Mouse (Mus musculus): ENCODE measurements around the gene Cyp27b1. TPM values are rescaled to one million over a fixed set of nuclear protein-coding genes. Genes with fewer than 3 reads are reported as not detected.
A peak's percentile ranks its signal among the peaks of the same experiment; 100 is the strongest.

Gene Cyp27b1
- polyA plus RNA-seq, 1 experiment from 2014 or later, result 0.23 TPM

GRCm38 (mm10) chr10:127063239-127063872, 15.3 kb downstream of the Cyp27b1 start, which contains the start of gene Cdk4:
TSS of gene Cdk4 (plus strand) at chr10:127063534.
- Histone ChIP-seq H3K27ac (ENCODE audit: low read depth, low read length) (peak within 1 kb of the TSS; percentile 84), H3K36me3 (ENCODE audit: control insufficient read depth, insufficient read depth, low read length) (peaks cover 31% of the 10 kb centered on the region), H3K4me3 (ENCODE audit: low read depth, low read length) (peak within 1 kb of the TSS; percentile 88), H3K27me3 (ENCODE audit: control insufficient read depth, insufficient read depth, low read length) (no peaks in the 10 kb centered on the region), H3K4me1 (replicated peaks; ENCODE audit: control insufficient read depth, insufficient read depth, low read length) (peaks cover 8% of the 10 kb centered on the region; the same call in 1 of the 2 replicates), H3K9me3 (ENCODE audit: control insufficient read depth, low read length) (no peaks in the 10 kb centered on the region), H3K4me2 (ENCODE audit: low read depth, low read length, severe bottlenecking) (peak within 1 kb of the TSS; percentile 86), H3K9ac (ENCODE audit: low read length) (peak within 1 kb of the TSS; percentile 99)
- 0% methylated on average over 46 of the region's 46 CpGs for WGBS
- DNase-seq (ENCODE audit: low spot score) (peak; percentile 100), ATAC-seq (replicated peaks; ENCODE audit: low FRiP score) (peak; percentile 92)

- peak; percentile 75 for DNase-seq (ENCODE audit: low spot score)
- Histone ChIP-seq H3K9ac (ENCODE audit: low read length) (peak overlapping the region; percentile 99), H3K27ac (ENCODE audit: low read depth, low read length) (peak overlapping the region; percentile 84), H3K9me3 (ENCODE audit: control insufficient read depth, low read length) (no peaks in the 10 kb centered on the region), H3K4me3 (ENCODE audit: low read depth, low read length) (peak overlapping the region; percentile 88), H3K36me3 (ENCODE audit: control insufficient read depth, insufficient read depth, low read length) (peaks cover 31% of the 10 kb centered on the region), H3K4me1 (replicated peaks; ENCODE audit: control insufficient read depth, insufficient read depth, low read length) (peaks cover 15% of the 10 kb centered on the region; the same call in 1 of the 2 replicates), H3K27me3 (ENCODE audit: control insufficient read depth, insufficient read depth, low read length) (no peaks in the 10 kb centered on the region), H3K4me2 (ENCODE audit: low read depth, low read length, severe bottlenecking) (peak overlapping the region; percentile 86)
- 0 out of 2 replicates have a peak, but pooled peaks have one; percentile 1 for ATAC-seq (replicated peaks; ENCODE audit: low FRiP score)
- 14% methylated on average over 37 of the region's 37 CpGs for WGBS
Observed at GRCm38 (mm10) chr10:127063913-127064870, 16.1 kb downstream of the Cyp27b1 start.

- 91% methylated on average over 9 of the region's 9 CpGs for WGBS
- Histone ChIP-seq H3K4me1 (replicated peaks; ENCODE audit: control insufficient read depth, insufficient read depth, low read length) (peaks cover 17% of the 10 kb centered on the region; the same call in 1 of the 2 replicates), H3K27me3 (ENCODE audit: control insufficient read depth, insufficient read depth, low read length) (no peaks in the 10 kb centered on the region), H3K9me3 (ENCODE audit: control insufficient read depth, low read length) (no peaks in the 10 kb centered on the region), H3K27ac (ENCODE audit: low read depth, low read length) (no peak overlapping the region), H3K4me2 (ENCODE audit: low read depth, low read length, severe bottlenecking) (no peak overlapping the region), H3K36me3 (ENCODE audit: control insufficient read depth, insufficient read depth, low read length) (peaks cover 31% of the 10 kb centered on the region), H3K9ac (ENCODE audit: low read length) (no peak overlapping the region), H3K4me3 (ENCODE audit: low read depth, low read length) (no peak overlapping the region)
- DNase-seq (ENCODE audit: low spot score) (no peak), ATAC-seq (replicated peaks; ENCODE audit: low FRiP score) (no peak)
Observed at GRCm38 (mm10) chr10:127065981-127066380, 17.9 kb downstream of the Cyp27b1 start.

GRCm38 (mm10) chr10:127066519-127067018, 18.5 kb downstream of the Cyp27b1 start:
- Histone ChIP-seq H3K4me1 (replicated peaks; ENCODE audit: control insufficient read depth, insufficient read depth, low read length) (peaks cover 13% of the 10 kb centered on the region; the same call in 1 of the 2 replicates), H3K27ac (ENCODE audit: low read depth, low read length) (no peak overlapping the region), H3K27me3 (ENCODE audit: control insufficient read depth, insufficient read depth, low read length) (no peaks in the 10 kb centered on the region), H3K9me3 (ENCODE audit: control insufficient read depth, low read length) (no peaks in the 10 kb centered on the region), H3K36me3 (ENCODE audit: control insufficient read depth, insufficient read depth, low read length) (peaks cover 31% of the 10 kb centered on the region), H3K9ac (ENCODE audit: low read length) (no peak overlapping the region), H3K4me2 (ENCODE audit: low read depth, low read length, severe bottlenecking) (no peak overlapping the region), H3K4me3 (ENCODE audit: low read depth, low read length) (no peak overlapping the region)
- ATAC-seq (replicated peaks; ENCODE audit: low FRiP score) (no peak), DNase-seq (ENCODE audit: low spot score) (no peak)
- 88% methylated on average over 14 of the region's 14 CpGs for WGBS

- Histone ChIP-seq H3K27ac (ENCODE audit: low read depth, low read length) (peak overlapping the region; percentile 79), H3K4me3 (ENCODE audit: low read depth, low read length) (peak overlapping the region; percentile 59), H3K36me3 (ENCODE audit: control insufficient read depth, insufficient read depth, low read length) (peaks cover 31% of the 10 kb centered on the region), H3K4me1 (replicated peaks; ENCODE audit: control insufficient read depth, insufficient read depth, low read length) (peaks cover 13% of the 10 kb centered on the region; the same call in 1 of the 2 replicates), H3K27me3 (ENCODE audit: control insufficient read depth, insufficient read depth, low read length) (no peaks in the 10 kb centered on the region), H3K9ac (ENCODE audit: low read length) (peak overlapping the region; percentile 56), H3K4me2 (ENCODE audit: low read depth, low read length, severe bottlenecking) (peak overlapping the region; percentile 81), H3K9me3 (ENCODE audit: control insufficient read depth, low read length) (no peaks in the 10 kb centered on the region)
- 88% methylated on average over 9 of the region's 9 CpGs for WGBS
- peak; percentile 49 for DNase-seq (ENCODE audit: low spot score)
- no peak for ATAC-seq (replicated peaks; ENCODE audit: low FRiP score)
Observed at GRCm38 (mm10) chr10:127068360-127069038, 20.4 kb downstream of the Cyp27b1 start.

GRCm38 (mm10) chr10:127069281-127070189, 21.5 kb downstream of the Cyp27b1 start:
- Histone ChIP-seq H3K4me3 (ENCODE audit: low read depth, low read length) (peak overlapping the region; percentile 59), H3K27me3 (ENCODE audit: control insufficient read depth, insufficient read depth, low read length) (no peaks in the 10 kb centered on the region), H3K9me3 (ENCODE audit: control insufficient read depth, low read length) (no peaks in the 10 kb centered on the region), H3K36me3 (ENCODE audit: control insufficient read depth, insufficient read depth, low read length) (peaks cover 31% of the 10 kb centered on the region), H3K4me1 (replicated peaks; ENCODE audit: control insufficient read depth, insufficient read depth, low read length) (peaks cover 13% of the 10 kb centered on the region; the same call in 1 of the 2 replicates), H3K9ac (ENCODE audit: low read length) (peak overlapping the region; percentile 56), H3K27ac (ENCODE audit: low read depth, low read length) (peak overlapping the region; percentile 79), H3K4me2 (ENCODE audit: low read depth, low read length, severe bottlenecking) (peak overlapping the region; percentile 81)
- ATAC-seq (replicated peaks; ENCODE audit: low FRiP score) (peak; percentile 78), DNase-seq (ENCODE audit: low spot score) (peak; percentile 63)
- WGBS, result 9% methylated on average over 30 of the region's 30 CpGs

- Histone ChIP-seq H3K4me3 (ENCODE audit: low read depth, low read length) (peak within 1 kb of the TSS; percentile 59), H3K27me3 (ENCODE audit: control insufficient read depth, insufficient read depth, low read length) (no peaks in the 10 kb centered on the region), H3K36me3 (ENCODE audit: control insufficient read depth, insufficient read depth, low read length) (peaks cover 24% of the 10 kb centered on the region), H3K9ac (ENCODE audit: low read length) (peak within 1 kb of the TSS; percentile 86), H3K4me2 (ENCODE audit: low read depth, low read length, severe bottlenecking) (peak within 1 kb of the TSS; percentile 81), H3K4me1 (replicated peaks; ENCODE audit: control insufficient read depth, insufficient read depth, low read length) (peaks cover 13% of the 10 kb centered on the region; the same call in 1 of the 2 replicates), H3K9me3 (ENCODE audit: control insufficient read depth, low read length) (no peaks in the 10 kb centered on the region), H3K27ac (ENCODE audit: low read depth, low read length) (peak within 1 kb of the TSS; percentile 79)
- ATAC-seq (replicated peaks; ENCODE audit: low FRiP score) (peak; percentile 88), DNase-seq (ENCODE audit: low spot score) (peak; percentile 90)
- WGBS, result 3% methylated on average over 36 of the region's 36 CpGs
Observed at GRCm38 (mm10) chr10:127070190-127071121, 22.4 kb downstream of the Cyp27b1 start, which contains the start of gene Tspan31. TSS of gene Tspan31 (minus strand) at chr10:127070264.
